Mouse (Mus musculus): ENCODE results near the gene Il4.

Gene Il4

GRCm38 (mm10) chr11:53624124-53624523 lies 5.7 kb upstream of the Il4 start:
- 100% methylated on average over 2 of the region's 2 CpGs for WGBS

GRCm38 (mm10) chr11:53623573-53623972 lies 5.1 kb upstream of the Il4 start:
- WGBS = 96% methylated on average over 9 of the region's 9 CpGs

- 76% methylated on average over 6 of the region's 6 CpGs for WGBS
Measured at GRCm38 (mm10) chr11:53622440-53622806, 4.0 kb upstream of the Il4 start.

GRCm38 (mm10) chr11:53621582-53622439 lies 3.3 kb upstream of the Il4 start:
- WGBS = 92% methylated on average over 11 of the region's 11 CpGs

- 95% methylated on average over 4 of the region's 4 CpGs for WGBS
Measured at GRCm38 (mm10) chr11:53620094-53620493, 1.6 kb upstream of the Il4 start.

- 78% methylated on average over 6 of the region's 6 CpGs for WGBS
Measured at GRCm38 (mm10) chr11:53619428-53619827, 959 bp upstream of the Il4 start.

DNA sequence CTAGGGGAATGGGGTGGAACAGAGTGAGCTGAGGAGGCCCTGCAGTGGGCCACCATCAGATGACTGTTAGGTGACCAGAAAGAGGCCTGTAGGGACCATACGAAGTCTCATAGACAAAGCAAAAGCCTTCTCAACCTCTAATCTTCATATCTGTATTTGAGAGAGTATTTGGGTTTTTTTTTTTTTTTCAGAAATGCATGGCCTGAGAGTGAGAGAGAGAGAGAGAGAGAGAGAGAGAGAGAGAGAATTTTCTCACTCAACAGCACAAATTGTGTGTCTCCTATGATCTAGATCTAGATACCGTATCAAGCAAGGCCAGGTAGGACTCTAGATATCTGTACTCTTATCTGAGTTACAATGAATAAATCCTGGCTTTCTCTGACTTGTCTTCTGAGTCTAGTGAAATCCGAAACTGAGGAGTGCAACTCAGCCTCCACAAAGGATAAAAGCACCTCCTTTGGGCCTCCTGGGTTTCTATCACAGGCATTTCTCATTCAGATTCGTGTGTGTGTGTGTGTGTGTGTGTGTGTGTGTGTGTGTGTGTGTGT lies 833 bp downstream of the Il4 start:
- 74% methylated on average over 4 of the region's 4 CpGs for WGBS

DNA sequence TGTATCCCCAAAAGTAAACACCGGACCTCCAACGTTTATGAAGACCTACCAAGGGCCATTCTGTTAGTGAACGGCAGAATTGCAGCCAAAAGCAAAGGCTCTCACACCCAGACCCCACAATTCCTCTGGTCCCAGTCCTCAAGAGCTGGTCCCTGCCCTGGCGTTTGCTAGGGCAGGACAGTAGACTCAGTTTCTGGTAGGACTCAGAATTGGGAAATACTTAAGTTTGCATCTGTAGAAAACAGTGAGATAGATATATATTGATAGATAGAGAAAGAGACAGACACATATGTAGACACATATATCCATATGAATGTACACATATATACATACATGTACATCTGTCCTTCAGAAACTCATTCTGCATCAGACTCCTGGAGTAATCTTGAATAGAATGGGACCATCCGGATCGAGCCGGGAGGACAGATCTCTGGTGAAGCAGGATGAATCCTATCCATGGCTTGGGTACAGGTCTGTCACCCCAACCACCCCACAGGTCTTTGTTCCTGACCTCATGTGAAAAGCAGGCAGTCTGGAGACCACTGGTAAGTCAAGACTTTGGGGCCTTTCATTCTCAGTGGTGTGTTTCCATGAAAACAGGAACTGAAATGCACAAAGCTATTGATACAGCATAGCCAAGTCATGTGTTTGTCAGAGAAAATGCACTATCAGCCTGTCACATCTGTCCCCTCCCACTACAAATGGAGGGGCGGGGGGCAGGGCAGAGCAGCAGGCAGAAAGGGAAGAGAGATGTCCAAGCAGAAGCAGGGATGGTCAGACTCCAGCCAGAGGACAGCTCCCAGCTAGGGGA lies 1.5 kb downstream of the Il4 start:
- 85% methylated on average over 8 of the region's 8 CpGs for WGBS

GRCm38 (mm10) chr11:53615575-53615974 lies 2.9 kb downstream of the Il4 start:
- WGBS = 92% methylated on average over 8 of the region's 8 CpGs

DNA sequence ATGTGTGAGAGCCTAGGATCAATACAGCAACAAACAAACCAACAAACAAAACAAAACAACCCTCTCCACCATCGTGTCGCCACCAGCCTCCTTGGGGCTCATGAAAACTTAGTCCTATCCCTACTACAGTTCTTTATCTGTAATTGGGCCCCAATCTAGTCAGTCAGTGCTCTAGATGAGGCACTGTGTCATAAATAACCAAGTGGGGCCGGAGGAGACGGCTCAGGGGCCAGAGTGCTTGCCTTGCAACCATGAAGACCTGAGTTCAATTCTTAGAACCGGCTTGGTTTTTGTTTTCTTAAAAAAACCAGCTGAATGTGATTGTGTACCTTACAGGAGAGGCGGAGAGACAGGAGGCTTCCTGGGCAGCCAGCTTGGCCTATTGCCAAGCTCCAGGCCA lies 3.3 kb downstream of the Il4 start:
- 69% methylated on average over 6 of the region's 6 CpGs for WGBS

GRCm38 (mm10) chr11:53609672-53610071 lies 8.8 kb downstream of the Il4 start:
- WGBS = 90% methylated on average over 3 of the region's 3 CpGs

DNA sequence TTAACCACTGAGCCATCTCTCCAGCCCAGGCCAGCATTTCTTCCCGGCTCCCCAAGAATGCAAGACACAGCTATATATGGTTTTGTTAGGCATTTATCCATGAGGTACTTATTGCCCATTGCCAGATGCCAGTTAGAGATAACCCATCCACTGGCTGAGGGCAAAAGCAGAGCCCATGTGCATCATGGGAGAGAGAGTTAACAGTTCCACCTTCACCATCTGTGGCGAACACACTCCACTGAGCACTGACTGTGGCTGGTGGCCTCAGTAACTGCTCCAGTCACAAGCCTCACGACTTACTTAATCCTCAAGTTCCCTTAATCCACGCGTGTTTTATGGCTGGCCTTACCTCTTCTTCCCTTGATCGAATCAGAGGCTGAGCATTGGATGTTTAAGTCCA lies 9.2 kb downstream of the Il4 start:
- 83% methylated on average over 6 of the region's 6 CpGs for WGBS

GRCm38 (mm10) chr11:53605609-53606008 lies 12.9 kb downstream of the Il4 start:
- 21% methylated on average over 12 of the region's 12 CpGs for WGBS

- 98% methylated on average over 3 of the region's 3 CpGs for WGBS
Measured at GRCm38 (mm10) chr11:53604983-53605382, 13.5 kb downstream of the Il4 start.

GRCm38 (mm10) chr11:53591116-53591515 lies 27.4 kb downstream of the Il4 start:
- WGBS = 93% methylated on average over 5 of the region's 5 CpGs

DNA sequence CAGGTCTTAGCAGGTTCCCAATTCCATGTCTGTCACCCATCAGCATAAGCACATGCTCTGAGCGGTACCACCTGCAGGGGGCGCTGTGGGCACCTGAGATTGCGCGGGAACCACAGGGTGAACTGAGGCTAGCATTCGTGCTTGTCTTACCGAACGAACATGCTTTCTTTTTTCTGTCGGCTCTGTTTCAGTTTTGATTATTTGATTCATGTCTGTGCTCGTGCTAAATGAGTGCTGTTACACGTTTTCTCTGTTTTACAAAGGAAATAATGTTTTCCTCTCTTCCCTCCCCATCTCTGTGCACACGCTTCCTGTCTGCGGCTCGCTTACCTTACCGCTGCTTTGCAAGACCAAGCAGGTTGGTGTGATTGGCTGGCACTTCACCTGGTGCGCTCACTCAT lies 28.1 kb downstream of the Il4 start:
- 48% methylated on average over 15 of the region's 15 CpGs for WGBS

DNA sequence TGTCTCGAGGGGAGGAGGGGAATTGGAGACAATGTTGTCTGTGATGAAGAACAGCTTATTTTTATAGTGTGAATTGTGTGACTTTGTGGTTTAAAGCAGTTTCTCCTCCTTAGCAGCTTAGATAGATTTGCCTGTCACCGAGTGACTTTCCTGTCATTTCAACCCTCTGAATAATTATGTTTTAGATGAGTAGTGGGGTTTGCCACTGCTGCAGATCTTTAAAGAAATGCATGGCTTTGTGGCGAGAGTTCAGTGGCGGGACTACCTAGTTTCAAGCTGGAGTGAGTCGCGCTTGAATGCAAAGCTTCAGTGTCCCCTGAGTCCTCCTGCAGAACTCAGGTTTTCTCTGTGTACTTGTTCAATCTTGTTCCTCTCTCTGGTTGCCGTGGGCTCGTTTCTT lies 30.2 kb downstream of the Il4 start:
- WGBS = 79% methylated on average over 8 of the region's 8 CpGs

GRCm38 (mm10) chr11:53585510-53585909 lies 33.0 kb downstream of the Il4 start:
- WGBS = 75% methylated on average over 6 of the region's 6 CpGs

- 40% methylated on average over 3 of the region's 3 CpGs for WGBS
Measured at GRCm38 (mm10) chr11:53584849-53585248, 33.6 kb downstream of the Il4 start.

GRCm38 (mm10) chr11:53583151-53583550 lies 35.3 kb downstream of the Il4 start:
- 56% methylated on average over 10 of the region's 10 CpGs for WGBS

GRCm38 (mm10) chr11:53580562-53580961 lies 37.9 kb downstream of the Il4 start:
- WGBS = 96% methylated on average over 3 of the region's 3 CpGs

DNA sequence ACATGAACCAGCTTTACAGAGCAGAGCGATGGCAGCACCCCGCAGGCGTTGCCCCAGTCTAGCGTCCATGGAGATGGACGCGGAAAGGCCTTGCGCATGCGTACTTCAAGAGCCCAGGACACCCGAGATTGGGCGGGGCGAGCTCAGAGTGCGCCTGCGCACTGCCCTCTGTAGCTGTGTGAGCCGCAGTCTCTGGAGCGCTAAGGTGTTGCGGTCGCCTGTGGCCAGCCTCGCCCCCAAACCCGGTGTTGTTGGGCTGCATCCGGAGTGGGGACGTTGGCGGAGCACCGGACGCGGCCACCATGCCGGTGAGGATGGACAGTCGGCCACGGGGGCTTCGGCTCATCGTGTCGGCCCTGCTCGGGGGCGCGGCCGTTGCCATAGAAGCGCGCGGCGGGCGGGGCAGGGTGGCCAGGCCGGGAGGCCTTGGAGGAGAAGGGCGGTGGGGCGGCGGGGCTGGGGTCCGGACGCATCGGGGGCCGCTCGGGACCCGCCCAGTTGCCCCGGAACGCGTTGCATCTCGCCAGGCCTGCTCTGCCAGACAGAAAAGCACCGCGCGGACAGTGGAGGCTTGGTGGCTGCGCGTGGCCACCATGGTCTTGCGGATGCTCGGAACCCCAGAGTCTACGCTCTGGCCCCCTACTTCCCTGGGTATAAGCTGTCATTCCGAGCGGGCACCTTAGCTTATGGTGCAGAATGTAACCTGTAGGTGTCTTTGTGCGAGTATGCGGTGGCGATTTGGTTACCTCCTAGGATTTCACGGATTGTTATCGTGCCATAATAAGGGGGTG lies 51.0 kb downstream of the Il4 start, which contains the start of gene Kif3a:
Kif3a (plus strand) TSS at position 156 of the 791 bp plus-strand sequence.
- under 1% methylated on average over 68 of the region's 69 CpGs for WGBS
